Mouse (Mus musculus): ENCODE measurements around the gene Gpc4. TPM values are rescaled to one million over a fixed set of nuclear protein-coding genes. Genes with fewer than 3 reads are reported as not detected.

Gene Gpc4
- 0.30 TPM for total RNA-seq (2023)

GRCm38 (mm10) chrX:52164738-52165554, at the start of gene Gpc4:
Gpc4 (minus strand) TSS chrX:52165252.

Other genes with a start within 250 kb of the Gpc4 start
- not detected for gene 1700080O16Rik, start 192.5 kb downstream of the Gpc4 start, total RNA-seq (2023)